Mouse (Mus musculus) cerebellum, adult 2 months (tissue): ENCODE data around the gene Spock1.

Source experiments
- CTCF ChIP-seq: fragments of 200-500 bp; IDR thresholded peaks from 2 replicates; pipeline ENCODE4 v1.5.1; 2011; ENCODE audit warnings: low read depth, mild to moderate bottlenecking, control low read depth, low read length, moderate library complexity, borderline replicate concordance; ENCODE audit not compliant: insufficient read depth
- POLR2A ChIP-seq: fragments of 200-500 bp; IDR thresholded peaks from 2 replicates; pipeline ENCODE4 v1.6.1; 2011; ENCODE audit warnings: low read length, control low read depth, borderline replicate concordance; ENCODE audit not compliant: insufficient read depth

GRCm38 (mm10) chr13:57667621-57668020 is 240.5 kb downstream of the Spock1 start:
- no peak for TF ChIP-seq POLR2A
- no peak for TF ChIP-seq CTCF
